Mouse (Mus musculus): ENCODE results near the gene Gm21973.
A peak's percentile ranks its signal among the peaks of the same experiment; 100 is the strongest.

Gm21973 gene

DNA sequence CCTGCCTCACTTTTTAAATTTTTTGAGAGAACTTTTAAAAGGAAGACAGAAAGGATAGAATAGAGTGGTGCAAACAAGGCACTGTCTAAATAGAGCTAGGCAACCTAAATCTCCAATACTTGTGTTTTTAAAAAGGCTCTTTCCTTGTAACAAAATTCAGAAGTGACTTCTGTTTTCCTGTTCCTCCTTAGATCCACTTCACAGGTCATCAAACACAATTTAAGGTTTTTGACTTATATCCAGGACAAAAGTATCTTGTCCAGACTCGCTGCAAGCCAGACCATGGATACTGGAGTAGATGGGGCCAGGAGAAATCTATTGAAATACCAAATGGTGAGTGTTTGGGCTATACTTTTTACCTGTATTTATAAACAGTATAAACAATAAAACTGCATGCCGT is at the start of gene Gm21973:
TSS of gene Gm21973 (plus strand) at position 301 of the 400 bp plus-strand sequence.
- no peak for DNase-seq

DNA sequence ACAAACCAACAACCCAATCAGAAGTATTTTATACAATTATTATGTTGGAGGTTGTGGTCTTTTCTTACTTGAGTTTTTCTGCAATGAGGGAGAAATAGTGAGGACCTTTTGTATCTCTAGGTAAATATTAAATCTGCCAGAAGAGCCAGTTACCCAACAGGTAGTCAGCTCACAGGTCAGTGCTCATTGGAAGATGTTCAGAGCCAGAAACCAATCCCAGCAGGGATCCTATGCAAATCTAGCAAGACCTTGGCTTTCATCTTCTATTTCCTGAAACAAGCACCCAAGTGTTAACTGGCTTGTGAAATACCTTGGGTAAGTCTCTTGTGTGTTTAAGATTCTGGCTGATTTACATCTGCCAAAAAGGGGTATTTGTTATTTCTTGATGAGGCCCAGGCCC is 48.8 kb upstream of the Gm21973 start:
- no peak for DNase-seq

DNA sequence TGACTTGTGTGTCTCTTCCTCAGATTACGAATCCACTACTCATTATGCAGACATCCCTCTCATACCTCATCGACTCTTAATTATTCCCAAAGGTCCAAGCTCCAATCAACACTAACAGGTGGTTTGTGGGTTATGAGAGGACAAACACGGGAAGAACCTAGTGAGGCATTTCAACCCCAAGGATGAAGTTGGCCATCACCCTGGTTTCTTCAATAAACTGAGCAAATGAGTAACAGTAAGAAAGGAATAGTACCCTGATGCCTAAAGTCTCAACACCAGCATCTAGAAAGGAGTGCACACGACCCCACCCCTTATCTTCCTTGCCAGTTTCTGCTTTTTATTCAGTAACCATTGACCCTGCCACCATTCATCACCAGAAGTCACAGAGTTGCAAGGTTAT is 47.7 kb upstream of the Gm21973 start:
- DNase-seq = no peak

DNA sequence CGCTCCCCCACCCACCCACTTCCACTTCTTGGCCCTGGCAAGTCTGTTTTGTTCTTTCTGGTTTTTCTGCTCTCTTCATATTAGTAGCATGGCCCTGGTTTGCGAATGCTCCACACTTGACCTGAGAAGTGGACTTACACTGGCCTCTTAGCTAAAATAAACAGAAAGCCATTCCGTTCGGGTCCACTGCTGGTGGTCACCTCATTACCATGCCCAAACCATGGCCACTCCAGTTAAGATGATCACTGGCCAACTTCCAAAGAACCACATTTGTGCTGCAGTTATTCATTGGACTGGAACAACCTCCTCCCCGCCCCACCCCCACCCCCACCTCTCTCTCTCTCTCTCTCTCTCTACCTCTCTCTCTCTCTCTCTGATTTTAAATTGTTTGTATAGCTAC is 43.6 kb upstream of the Gm21973 start:
- DNase-seq = peak; percentile 38

DNA sequence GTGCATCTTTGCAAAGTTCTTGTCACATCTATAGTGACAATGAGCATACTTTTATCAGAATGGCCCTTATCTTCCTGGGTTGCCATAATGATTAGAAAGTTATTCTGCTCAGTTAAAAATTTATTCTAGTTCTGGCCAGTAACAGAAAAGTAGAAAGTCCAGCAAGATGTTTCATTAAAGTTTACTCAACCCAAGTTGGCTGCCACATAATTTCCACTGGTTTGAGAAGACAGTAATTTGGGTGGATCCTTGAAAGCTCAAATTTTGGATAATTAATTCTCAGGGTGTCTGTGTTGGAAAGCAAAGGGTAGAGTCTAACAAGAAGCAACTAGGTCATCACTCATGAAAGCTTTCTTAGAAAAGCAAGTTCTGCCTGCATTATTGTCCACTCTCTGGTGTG is 41.5 kb upstream of the Gm21973 start:
- no peak for DNase-seq

DNA sequence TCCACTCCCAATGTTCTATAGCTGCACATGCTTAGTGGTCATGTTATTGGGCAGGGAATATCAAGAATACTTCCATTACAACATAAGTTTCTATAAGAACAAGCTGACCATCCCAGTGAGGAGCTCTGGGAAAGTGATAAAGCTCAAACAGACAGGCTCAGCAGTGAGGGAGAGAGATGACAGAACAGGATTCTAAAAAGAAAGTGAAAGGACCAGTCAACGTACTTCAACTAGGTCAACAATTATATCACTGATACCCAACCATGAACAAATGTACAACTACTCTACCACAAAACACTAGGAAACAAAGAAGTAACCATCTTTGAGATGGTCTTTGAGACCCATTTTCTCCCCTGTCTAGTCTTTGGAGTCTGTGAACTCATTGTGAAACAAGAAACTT is 28.6 kb upstream of the Gm21973 start:
- no peak for DNase-seq

DNA sequence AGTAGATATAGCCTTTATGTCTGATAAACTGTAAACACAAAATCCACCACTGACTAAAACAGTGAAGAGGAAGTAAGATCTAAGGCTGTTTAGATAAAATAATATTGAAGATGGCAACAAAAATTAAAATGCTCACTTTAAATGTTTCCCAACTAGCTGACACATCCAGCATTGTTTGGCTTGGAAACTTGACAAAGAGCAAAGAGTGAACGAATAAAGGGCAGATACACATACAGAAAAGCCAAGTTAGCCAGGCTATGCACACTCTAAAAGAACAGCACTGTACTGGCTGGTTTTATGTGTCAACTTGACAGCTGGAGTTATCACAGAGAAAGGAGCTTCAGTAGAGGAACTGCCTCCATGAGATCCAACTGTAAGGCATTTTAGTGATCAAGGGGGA is 27.1 kb upstream of the Gm21973 start:
- no peak for DNase-seq

DNA sequence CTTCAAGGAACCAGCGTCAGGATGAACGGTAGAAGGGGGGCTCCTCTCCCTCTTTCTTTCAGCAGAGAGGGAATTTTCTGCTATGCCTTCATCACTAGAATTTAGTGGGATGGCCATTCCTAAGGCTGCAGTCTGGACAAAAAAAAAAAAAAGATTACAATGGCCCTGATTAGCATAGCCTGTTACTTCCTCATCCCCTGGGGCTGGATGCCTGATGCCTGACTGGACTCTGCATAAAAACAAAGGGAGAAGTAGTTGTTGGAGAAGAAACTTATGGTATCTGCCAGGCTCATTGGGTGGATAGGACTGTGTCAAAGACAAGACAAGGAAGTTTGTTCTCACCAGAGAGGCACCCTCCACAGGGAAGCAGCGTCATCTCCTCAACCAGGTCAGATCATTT is 25.7 kb upstream of the Gm21973 start:
- DNase-seq = no peak

DNA sequence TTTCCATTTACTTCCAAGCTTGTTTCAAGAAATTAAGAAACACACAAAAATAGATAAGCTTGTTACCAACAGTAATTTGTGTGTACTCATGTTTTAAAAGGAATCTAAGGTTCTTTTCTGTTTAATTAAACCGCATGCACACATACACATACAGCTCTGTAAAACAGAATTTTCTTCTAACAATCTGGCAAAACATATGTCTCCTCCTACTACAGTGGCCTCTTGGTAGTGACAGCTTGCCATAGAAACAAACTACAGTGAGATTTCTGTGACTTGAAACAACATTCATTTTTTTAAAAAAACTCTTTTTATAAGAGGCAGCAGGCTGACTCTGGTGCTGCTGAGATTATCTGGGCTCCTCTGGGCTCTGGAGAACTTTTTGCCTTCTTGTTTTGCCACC is 18.7 kb upstream of the Gm21973 start:
- no peak for DNase-seq

DNA sequence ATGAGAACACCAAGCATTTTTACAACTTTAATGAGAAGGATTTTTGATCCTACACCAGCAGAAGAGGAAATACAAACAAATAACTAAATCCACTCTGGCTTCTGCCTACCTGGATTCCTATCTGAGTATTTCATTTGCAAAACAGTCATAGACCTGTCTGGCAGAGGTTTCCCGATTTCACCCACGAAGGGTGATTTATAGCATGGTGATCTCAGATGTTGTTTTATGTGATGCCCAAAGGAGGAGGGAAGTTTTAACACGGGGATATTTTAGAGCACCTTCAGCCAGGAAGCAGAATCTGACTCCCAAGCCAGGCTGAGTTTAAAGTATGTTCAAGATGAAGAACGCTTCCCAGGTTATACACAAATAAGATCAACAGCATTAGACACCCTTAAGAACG is 13.4 kb upstream of the Gm21973 start:
- no peak for DNase-seq

DNA sequence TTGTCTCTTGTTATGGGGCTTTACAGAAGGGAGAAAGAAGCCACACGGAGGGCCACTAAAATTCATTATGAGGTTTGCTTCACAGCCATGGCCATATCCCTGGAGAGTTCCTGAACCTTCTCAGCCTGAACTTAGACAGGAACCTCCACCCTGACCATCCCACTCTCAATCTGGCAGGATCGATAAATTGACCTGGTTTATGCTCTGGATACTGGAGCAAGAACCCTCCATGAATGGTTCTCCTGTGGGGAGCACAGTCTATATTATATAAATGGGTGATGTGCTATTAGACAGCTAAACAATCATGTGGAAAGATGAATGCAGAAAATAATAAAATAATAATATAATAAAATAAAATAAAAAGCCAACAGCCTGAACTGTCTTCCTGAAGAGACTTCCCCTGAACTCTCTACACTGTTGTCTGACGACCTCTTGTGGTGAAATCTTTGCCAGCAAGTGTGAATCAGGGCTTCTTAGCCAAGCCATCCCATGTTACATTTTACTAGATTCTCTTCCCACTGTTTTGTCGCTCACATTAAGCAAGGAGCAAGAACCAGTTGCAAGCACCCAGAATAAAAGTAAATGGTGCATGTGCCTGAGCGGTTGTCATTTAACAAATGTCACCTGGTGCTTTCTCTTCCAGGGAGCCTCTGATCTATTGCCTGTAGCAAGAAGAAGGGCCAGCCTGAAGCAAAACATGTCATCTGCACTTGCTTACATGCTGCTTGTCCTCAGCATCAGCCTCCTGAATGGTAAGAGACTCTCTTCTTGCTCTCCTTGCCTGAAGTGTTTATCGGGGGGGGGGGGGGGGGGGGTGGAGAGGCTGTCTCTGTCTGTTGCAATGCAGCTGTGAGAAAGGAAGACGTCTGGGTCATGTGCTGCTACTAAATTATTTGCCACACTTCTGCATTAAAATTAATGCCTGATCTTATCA is 11.4 kb upstream of the Gm21973 start:
- peak; percentile 78 for DNase-seq

DNA sequence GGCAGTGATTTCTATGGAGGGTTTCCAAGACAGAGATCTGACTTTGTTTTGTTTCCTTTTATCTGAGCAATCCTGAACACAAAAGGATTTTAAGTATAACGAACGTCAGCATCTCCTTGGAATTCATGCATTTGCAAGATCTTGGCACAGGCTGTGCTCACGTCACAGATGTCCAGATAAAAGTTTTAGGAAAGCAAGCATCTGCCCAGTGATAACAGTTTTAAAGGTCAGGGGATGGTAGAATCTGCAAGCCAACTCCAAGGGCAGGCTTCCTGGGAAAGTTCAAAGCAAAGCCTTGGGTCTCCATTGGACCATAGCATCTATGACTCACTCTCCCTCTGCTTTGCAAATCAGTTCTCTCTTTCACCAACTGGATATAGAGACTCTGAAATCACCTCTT is 5.4 kb downstream of the Gm21973 start:
- no peak for DNase-seq

DNA sequence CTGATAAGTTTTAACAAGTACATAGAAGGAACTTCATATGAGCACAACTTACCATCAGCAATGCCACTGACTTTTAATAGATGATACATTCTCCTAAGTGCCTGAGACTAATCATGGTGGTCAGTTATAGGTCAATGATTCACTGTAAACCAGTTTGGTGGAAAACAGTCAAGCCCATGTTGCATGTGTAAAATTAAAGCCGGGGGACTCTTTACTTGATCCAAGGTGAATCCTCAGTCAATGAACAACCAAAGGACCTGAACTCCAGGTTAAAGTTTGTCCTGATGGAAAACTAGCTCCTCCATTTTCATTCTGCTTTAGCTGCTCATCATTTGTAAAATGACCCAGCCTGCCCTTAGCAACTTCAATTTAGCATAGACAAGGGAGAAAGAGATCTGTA is 7.4 kb downstream of the Gm21973 start:
- no peak for DNase-seq

DNA sequence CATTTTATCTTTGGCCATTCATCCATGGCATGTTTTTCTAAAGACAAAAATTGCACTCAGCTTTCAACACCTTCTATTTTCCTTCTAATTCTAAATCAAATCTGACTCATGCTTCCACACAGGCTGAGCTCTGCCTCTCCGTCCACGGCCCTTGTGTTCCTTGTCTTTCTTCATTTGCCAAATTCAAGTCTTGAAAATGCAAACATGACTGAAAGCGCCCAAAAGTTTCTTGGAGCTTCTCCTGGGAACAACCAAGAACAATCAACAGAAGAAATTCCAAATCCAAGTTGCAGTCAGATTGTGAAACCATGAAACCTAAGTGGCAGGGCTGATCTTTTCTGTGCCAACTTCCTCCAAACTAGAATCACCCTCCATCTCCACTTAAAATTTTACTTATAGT is 13.4 kb downstream of the Gm21973 start:
- no peak for DNase-seq

DNA sequence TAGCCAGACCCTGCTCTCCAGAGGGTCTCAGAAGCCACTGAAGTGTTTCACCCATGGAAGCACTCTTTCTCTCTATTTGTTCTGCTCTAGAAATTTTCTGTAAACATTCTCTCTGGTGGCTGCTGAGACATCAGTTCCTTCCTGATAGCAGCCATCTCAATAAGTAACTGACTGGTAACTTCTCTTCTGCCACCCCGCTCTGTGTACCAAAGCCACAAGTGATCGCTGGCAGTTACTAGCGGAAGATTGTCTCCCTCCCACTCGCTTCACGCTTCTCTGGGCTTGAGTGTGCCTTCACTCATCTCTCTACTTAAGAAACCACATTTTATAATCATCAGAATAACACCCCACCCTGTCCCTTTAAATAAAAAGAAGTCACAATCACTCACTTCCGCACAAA is 21.9 kb downstream of the Gm21973 start:
- DNase-seq = peak; percentile 17

DNA sequence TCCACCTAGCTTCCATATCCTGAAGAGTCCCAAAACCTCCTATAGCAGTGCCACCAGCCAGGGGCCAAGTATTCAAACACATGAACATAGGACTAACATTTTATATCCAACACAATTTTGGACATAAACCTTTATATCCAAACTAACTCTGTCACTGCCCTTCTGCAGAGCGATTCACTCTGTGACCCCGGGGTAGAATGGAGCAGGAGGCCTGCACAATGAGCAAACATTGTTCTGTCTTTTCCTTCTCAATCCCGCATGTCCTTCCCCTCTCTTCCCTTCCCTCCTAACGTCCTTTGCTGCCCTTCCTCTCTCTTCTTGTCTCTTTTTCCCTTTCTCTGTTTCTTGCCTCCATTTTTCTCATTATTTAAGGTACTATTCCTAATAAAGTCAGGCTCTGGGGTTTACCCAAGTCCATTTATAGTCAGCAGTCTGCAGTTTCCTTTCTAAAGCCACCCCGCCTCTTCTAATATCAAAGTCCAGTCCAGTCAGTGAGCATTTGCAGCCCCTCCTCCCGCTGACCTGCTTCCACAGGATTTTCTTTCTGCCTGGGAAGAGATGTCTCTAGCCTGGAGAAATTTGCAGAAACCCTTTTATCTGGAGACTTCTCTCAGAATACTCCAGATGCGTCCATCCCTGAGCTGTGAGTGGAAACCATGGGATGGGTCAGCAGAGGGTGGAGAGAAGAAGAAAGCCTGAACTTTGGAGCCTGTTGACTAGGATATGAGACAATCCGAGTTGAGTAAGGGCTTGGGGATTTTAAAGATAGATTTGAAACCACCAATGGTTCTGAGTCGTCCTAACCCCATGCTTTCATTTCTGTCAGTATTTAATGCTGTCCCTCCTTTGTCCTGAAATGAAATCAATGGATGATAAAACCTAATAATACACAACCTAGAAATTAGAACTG is 33.1 kb downstream of the Gm21973 start, which contains the start of gene Agxt2:
TSS of gene Agxt2 (plus strand) at position 494 of the 910 bp plus-strand sequence.
- DNase-seq = peak; percentile 55

DNA sequence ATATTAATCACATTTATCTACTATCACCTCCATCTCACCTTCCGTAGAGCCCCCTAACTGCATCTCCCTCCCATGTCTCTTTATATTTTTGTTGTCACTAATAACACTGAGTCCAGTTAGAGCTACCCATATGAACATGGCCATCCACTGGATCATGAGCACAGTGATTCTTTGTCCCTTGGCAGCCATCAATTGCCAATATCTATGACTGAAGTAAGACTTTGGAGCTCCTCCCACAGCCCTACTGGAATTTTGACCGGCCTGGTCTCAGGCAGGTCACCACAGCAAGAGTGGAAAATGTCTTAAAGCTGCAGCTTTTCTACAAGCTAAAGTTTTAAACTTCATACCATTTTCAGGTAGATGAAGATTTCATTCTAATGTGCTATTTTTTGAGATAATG is 41.2 kb downstream of the Gm21973 start:
- DNase-seq = no peak

DNA sequence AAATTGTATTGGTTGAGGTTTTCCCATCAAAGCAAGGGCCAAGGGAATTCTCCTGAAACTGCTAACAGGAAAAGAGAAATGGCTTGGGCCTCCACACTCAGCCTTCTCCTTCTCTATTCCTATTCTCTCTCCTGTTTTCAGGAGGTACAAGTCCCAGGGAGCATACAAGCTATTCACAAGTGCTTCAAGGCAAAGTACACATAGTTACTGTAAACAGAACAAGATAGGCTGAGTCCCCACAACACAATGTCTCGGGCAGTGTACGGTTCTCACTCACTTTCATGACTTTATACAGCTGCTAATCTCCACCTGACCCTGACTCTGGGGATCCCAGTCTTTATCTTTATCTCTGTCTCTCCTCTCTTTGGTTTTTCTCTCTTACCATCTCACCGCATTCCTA is 50.2 kb downstream of the Gm21973 start:
- DNase-seq = no peak

DNA sequence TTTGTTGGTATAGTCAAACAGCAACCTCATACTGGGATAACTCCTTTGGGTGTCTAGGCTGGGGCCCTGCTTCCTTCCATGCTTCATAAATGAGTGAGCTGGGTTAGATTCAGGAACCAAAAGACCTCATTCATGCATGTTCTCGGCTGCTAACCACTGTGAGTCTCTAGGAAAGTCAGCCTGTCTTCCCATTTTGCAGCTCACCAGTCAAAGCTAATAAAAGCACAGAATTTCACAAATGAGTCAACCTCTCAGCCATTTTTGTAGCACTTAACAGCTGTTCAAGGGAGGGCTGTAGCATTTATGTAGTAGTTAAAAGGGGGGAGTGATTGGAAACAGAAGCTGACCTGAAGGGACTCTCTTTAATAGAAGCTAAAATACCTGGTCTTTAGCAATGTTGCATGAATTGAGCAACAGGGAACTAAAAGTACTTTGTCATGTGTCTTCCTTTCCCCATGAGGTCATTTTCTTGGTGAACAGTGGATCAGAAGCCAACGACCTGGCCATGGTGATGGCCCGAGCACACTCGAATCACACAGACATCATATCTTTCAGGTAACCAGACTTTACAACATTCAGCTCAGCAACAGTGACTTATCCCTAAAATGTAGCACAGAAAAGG is 53.3 kb downstream of the Gm21973 start:
- no peak for DNase-seq

DNA sequence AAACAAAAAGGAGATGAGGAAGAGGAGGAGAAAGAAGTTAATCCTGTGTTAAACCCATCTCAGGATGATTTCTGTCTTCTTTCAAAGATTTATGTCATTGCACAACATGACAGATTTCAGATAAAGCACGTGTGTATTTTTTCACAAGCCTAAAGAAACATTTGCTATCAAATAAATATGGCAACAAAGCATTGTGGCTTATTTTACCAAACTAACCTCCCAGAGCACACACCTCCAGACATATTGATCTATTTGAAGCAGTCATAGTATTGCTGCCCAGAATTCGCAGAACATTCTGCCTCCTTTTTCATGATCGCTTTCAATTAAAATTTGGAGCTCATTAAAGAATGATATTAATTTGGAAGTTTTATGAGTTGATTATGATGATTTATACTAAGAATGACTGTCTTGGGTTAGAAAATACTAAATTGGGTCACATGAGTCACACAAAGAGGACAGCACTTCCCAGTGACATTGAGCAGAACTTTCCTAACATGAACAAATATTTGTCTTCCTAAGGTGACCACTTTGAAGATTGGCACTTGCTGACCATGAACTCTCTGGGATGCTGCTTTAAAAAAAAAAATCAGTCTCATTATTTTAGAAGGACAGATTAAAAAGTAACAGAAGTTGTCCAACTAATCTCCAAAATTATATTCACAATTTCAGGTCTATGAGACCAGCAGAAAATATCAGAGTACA is 54.7 kb downstream of the Gm21973 start:
- DNase-seq = no peak

DNA sequence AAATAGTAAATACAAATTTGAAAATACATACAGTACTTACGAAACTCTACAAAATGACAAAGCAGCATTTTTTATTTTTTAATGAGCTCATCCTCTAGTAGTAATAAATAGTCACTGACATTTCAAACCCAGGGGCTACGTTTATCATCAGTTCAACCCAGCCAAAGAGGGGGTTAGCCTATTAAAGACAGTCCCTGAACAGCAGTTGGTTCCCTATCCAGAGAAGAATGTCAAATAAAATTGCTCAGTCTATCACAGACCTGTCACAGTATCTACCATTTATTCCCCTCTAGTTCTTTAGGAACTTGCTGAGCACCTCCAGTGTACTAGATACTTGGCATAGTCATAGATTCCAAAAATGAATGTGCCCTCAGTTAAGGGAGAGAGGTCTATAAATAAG is 62.1 kb downstream of the Gm21973 start:
- no peak for DNase-seq

DNA sequence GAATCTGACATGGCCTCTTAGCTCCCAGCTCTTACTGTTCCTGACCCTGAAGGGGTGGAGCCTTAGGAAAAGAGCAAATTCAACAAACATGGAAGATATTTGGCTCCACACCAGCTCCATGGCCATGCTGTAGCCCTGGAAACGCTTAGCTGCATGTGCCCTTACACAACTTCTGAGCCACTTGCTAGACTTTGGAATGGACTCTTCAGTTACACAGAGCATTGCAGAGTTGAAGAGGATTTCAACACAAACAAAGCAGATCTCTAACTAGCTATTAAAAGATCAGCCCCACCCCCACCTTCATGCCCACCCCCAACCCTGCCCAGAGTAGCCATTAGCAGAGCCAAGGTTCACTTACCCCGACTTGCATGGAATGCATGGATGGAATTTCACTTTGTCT is 74.6 kb downstream of the Gm21973 start:
- peak; percentile 65 for DNase-seq

DNA sequence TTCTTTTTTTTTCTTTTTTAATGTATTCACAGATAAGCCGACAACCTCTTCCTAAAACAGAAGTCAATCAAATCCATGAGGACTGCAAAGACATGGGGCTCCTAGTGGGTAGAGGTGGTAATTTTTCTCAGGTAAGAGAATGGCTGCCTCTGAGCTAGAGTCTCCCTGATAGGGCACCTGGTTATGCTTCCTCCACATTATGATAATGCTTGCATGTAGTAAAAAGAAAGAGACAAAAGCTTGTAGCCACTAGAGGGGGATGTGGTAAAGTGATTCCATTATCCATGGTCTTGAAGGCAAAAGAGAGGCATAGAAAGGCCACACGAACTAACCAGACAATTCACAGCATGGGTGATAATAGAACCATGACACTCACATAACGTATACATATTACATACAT is 75.2 kb downstream of the Gm21973 start:
- DNase-seq = no peak

Measured in kidney, postnatal 10 days (tissue).